Mouse (Mus musculus): ENCODE measurements around the gene Pvalb. TPM values are rescaled to one million over a fixed set of nuclear protein-coding genes. Genes with fewer than 3 reads are reported as not detected.

Pvalb gene
- polyA plus RNA-seq (2015; fragmentation: Nextera tagmentation; extraction: Ambion mirVana) = not detected in 2 replicates

DNA sequence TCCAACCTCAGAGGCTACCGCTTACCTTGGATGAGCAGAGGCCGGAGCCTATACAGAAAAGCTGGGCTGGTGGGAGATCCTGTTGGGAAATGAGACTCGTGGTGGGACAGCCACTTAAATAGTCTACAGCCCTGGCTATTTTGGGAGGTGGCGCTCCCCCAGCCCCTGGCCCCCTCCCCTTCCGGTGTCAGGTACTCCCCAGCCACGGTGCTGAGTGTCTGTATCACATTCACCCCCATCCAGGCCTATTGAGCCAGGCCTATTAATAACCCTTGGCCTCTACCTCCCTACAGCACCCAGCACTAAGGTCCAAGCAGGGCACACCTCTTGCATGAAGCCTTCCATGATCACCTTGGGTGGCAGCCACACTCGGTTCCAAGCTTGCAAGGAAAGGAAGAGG is at the start of gene Pvalb:
Gene Pvalb (minus strand): TSS at position 89 of the 400 bp plus-strand sequence.
- Histone ChIP-seq H3K9ac (ENCODE audit: low read depth, low read length) (no peak within 1 kb of the TSS), H3K4me1 (ENCODE audit: control insufficient read depth, insufficient read depth, low read length) (0 out of 2 replicates have a peak, but pooled peaks cover 2% of the 10 kb centered on the region), H3K27me3 (replicated peaks; ENCODE audit: control insufficient read depth, insufficient read depth, low read length) (peaks cover 35% of the 10 kb centered on the region), H3K4me3 (ENCODE audit: low read length) (no peak within 1 kb of the TSS), H3K4me2 (ENCODE audit: low read depth, low read length) (no peak within 1 kb of the TSS), H3K9me3 (ENCODE audit: control insufficient read depth, low read length) (no peaks in the 10 kb centered on the region), H3K36me3 (ENCODE audit: control insufficient read depth, insufficient read depth, low read length) (no peaks in the 10 kb centered on the region), H3K27ac (ENCODE audit: low read length) (no peak within 1 kb of the TSS)
- ATAC-seq = no peak
- WGBS = 87% methylated on average over 7 of the region's 7 CpGs

DNA sequence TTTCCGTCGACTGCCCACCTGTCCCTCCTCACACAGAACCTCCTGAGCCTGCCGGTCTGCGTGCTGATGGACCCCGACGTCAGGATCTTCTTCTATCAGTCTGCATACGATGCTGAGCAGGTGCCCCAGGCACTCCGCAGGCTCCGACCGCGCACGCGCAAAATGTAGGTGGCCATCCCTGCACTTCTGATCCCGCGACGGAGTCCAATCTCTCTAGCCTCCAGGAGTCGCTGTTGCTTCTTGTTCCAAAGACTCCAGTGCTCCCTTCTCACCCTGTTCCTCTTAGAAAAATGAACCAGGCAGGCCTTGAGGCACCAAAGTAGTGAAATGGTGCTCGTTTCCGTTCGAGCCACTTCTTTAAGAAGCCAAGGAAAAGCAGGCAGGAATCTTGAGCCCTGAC is 48.6 kb upstream of the Pvalb start:
- 21% methylated on average over 20 of the region's 20 CpGs for WGBS
- ATAC-seq = no peak

GRCm38 (mm10) chr15:78248410-78248809 is 42.2 kb upstream of the Pvalb start:
- Histone ChIP-seq H3K36me3 (ENCODE audit: control insufficient read depth, insufficient read depth, low read length) (no peaks in the 10 kb centered on the region), H3K9me3 (ENCODE audit: control insufficient read depth, low read length) (no peaks in the 10 kb centered on the region), H3K27ac (ENCODE audit: low read length) (no peak overlapping the region), H3K27me3 (replicated peaks; ENCODE audit: control insufficient read depth, insufficient read depth, low read length) (no peaks in the 10 kb centered on the region), H3K4me1 (ENCODE audit: control insufficient read depth, insufficient read depth, low read length) (no peaks in the 10 kb centered on the region), H3K4me3 (ENCODE audit: low read length) (no peak overlapping the region), H3K4me2 (ENCODE audit: low read depth, low read length) (no peak overlapping the region), H3K9ac (ENCODE audit: low read depth, low read length) (no peak overlapping the region)
- WGBS = 53% methylated on average over 3 of the region's 3 CpGs
- no peak for ATAC-seq

More for the DNA sequence above, 48.6 kb upstream of the Pvalb start:
- H3K9me3 ChIP-seq (ENCODE audit: control insufficient read depth, low read length) = no peaks in the 10 kb centered on the region
- no peaks in the 10 kb centered on the region for H3K4me1 ChIP-seq (ENCODE audit: control insufficient read depth, insufficient read depth, low read length)
- H3K36me3 ChIP-seq (ENCODE audit: control insufficient read depth, insufficient read depth, low read length) = no peaks in the 10 kb centered on the region
- H3K4me2 ChIP-seq (ENCODE audit: low read depth, low read length) = no peak overlapping the region
- no peak overlapping the region for H3K9ac ChIP-seq (ENCODE audit: low read depth, low read length)
- 0 out of 2 replicates have a peak, but pooled peaks cover 6% of the 10 kb centered on the region for H3K27me3 ChIP-seq (replicated peaks; ENCODE audit: control insufficient read depth, insufficient read depth, low read length)
- H3K27ac ChIP-seq (ENCODE audit: low read length) = no peak overlapping the region
- no peak overlapping the region for H3K4me3 ChIP-seq (ENCODE audit: low read length)

- ATAC-seq = no peak
- Histone ChIP-seq H3K4me2 (ENCODE audit: low read depth, low read length) (no peak overlapping the region), H3K4me1 (ENCODE audit: control insufficient read depth, insufficient read depth, low read length) (no peaks in the 10 kb centered on the region), H3K27me3 (replicated peaks; ENCODE audit: control insufficient read depth, insufficient read depth, low read length) (no peaks in the 10 kb centered on the region), H3K36me3 (ENCODE audit: control insufficient read depth, insufficient read depth, low read length) (no peaks in the 10 kb centered on the region), H3K9me3 (ENCODE audit: control insufficient read depth, low read length) (no peaks in the 10 kb centered on the region), H3K27ac (ENCODE audit: low read length) (no peak overlapping the region), H3K4me3 (ENCODE audit: low read length) (no peak overlapping the region), H3K9ac (ENCODE audit: low read depth, low read length) (no peak overlapping the region)
- WGBS = 67% methylated on average over 2 of the region's 2 CpGs
Observed at GRCm38 (mm10) chr15:78247659-78248058, 41.5 kb upstream of the Pvalb start.

- no peak overlapping the region for H3K9ac ChIP-seq (ENCODE audit: low read depth, low read length)
- no peaks in the 10 kb centered on the region for H3K9me3 ChIP-seq (ENCODE audit: control insufficient read depth, low read length)
- H3K4me2 ChIP-seq (ENCODE audit: low read depth, low read length) = no peak overlapping the region
- no peaks in the 10 kb centered on the region for H3K4me1 ChIP-seq (ENCODE audit: control insufficient read depth, insufficient read depth, low read length)
- no peak overlapping the region for H3K4me3 ChIP-seq (ENCODE audit: low read length)
- no peak for ATAC-seq
- no peaks in the 10 kb centered on the region for H3K36me3 ChIP-seq (ENCODE audit: control insufficient read depth, insufficient read depth, low read length)
- WGBS = 68% methylated on average over 18 of the region's 18 CpGs
- no peaks in the 10 kb centered on the region for H3K27me3 ChIP-seq (replicated peaks; ENCODE audit: control insufficient read depth, insufficient read depth, low read length)
- H3K27ac ChIP-seq (ENCODE audit: low read length) = no peak overlapping the region
Observed at GRCm38 (mm10) chr15:78246143-78247116, 40.2 kb upstream of the Pvalb start.

DNA sequence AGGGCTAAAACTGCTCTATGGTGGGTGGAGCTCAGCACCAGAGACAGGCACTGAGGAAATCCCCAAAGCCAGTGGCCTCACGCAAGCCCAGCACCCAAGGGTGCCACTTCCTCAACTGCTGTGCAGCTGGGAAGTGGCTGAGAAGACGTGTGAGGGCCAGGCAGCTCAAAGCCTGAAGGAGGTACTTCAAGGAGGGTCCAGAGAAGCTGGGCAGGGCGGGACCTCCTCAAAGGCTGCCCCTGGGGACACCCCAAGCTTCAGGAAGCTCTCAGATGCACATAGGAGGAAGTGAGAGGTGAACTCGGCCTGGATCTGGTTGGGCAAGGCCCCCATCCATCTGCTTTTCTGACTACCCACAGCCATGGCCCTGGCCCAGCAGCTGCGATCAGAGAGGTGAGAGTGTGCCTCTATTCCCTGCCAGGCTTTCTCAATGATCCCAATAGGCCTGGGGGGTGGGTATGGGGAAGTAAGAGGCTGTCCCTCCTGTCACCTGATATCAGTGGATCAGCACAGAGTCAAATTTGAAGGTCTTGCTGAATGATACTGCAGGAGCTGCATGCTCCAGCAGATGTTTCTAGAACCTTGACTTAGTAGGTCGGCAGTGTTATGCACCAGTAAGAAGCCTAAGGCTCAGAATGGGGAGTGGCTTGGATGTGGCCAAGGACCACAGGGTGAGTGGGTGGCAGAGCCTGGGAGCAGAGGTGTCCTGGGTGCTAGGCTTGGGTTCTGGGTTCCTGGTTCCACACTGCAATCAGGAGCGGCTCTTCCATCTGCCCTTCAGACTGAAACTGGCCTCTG is 38.7 kb upstream of the Pvalb start, which contains the start of gene Ncf4:
Gene Ncf4 (plus strand): TSS at position 107 of the 798 bp plus-strand sequence.
- Histone ChIP-seq H3K4me2 (ENCODE audit: low read depth, low read length) (no peak within 1 kb of the TSS), H3K27me3 (replicated peaks; ENCODE audit: control insufficient read depth, insufficient read depth, low read length) (no peaks in the 10 kb centered on the region), H3K4me1 (ENCODE audit: control insufficient read depth, insufficient read depth, low read length) (no peaks in the 10 kb centered on the region), H3K9ac (ENCODE audit: low read depth, low read length) (0 out of 2 replicates have a peak within 1 kb of the TSS, but pooled peaks have one; percentile 10), H3K9me3 (ENCODE audit: control insufficient read depth, low read length) (no peaks in the 10 kb centered on the region), H3K27ac (ENCODE audit: low read length) (peak within 1 kb of the TSS; percentile 57), H3K4me3 (ENCODE audit: low read length) (no peak within 1 kb of the TSS), H3K36me3 (ENCODE audit: control insufficient read depth, insufficient read depth, low read length) (no peaks in the 10 kb centered on the region)
- ATAC-seq = no peak
- WGBS = 69% methylated on average over 7 of the region's 7 CpGs

DNA sequence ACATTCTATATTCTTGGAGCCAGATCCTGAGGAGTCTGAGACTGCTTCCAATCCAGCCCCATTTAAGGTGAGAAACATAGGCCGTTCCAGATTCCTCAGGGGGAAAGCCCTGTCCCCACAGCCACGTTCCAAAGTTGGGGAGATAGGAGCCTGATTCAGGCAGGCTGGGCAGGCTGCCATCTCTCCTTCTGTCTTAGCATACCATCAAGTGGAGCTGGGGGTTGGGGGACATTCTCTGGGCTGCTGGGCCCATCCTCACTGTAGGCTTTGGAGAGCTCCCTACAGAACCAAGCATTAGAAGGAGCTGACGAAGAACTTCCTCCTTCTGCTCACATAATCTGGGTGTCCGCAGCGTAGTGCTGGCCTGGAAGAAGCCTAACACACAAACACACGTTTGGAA is 37.6 kb upstream of the Pvalb start:
- Histone ChIP-seq H3K27me3 (replicated peaks; ENCODE audit: control insufficient read depth, insufficient read depth, low read length) (no peaks in the 10 kb centered on the region), H3K4me2 (ENCODE audit: low read depth, low read length) (no peak overlapping the region), H3K27ac (ENCODE audit: low read length) (peak overlapping the region; percentile 57), H3K4me1 (ENCODE audit: control insufficient read depth, insufficient read depth, low read length) (no peaks in the 10 kb centered on the region), H3K9ac (ENCODE audit: low read depth, low read length) (0 out of 2 replicates have a peak overlapping the region, but pooled peaks have one; percentile 10), H3K4me3 (ENCODE audit: low read length) (no peak overlapping the region), H3K9me3 (ENCODE audit: control insufficient read depth, low read length) (no peaks in the 10 kb centered on the region), H3K36me3 (ENCODE audit: control insufficient read depth, insufficient read depth, low read length) (no peaks in the 10 kb centered on the region)
- WGBS = 54% methylated on average over 6 of the region's 6 CpGs
- peak; percentile 42; the same call in 1 of the 2 replicates for ATAC-seq

DNA sequence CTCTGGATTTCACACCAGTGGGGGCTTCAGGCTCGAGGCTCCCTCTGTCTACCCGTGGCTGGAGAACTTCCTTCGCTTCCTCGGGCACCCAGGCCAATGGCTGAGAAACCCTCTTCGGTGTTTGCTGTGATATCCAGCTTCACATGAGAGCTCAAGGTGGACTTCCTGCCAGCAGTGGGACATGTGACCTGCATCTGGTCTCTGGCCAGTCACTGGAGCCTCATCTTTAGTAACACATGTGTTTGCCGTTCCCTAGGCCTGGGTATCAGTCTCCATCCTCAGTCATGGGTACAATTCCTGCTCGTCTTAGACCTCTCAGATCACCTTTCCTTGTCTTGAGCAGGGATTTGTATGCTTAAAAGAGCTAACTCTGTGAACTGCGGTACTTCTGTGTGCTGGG is 36.9 kb upstream of the Pvalb start:
- Histone ChIP-seq H3K36me3 (ENCODE audit: control insufficient read depth, insufficient read depth, low read length) (no peaks in the 10 kb centered on the region), H3K27me3 (replicated peaks; ENCODE audit: control insufficient read depth, insufficient read depth, low read length) (no peaks in the 10 kb centered on the region), H3K4me2 (ENCODE audit: low read depth, low read length) (no peak overlapping the region), H3K4me3 (ENCODE audit: low read length) (no peak overlapping the region), H3K4me1 (ENCODE audit: control insufficient read depth, insufficient read depth, low read length) (no peaks in the 10 kb centered on the region), H3K27ac (ENCODE audit: low read length) (peak overlapping the region; percentile 37; the same call in 1 of the 2 replicates), H3K9me3 (ENCODE audit: control insufficient read depth, low read length) (no peaks in the 10 kb centered on the region), H3K9ac (ENCODE audit: low read depth, low read length) (no peak overlapping the region)
- 79% methylated on average over 8 of the region's 8 CpGs for WGBS
- ATAC-seq = no peak

GRCm38 (mm10) chr15:78241335-78241734 is 35.1 kb upstream of the Pvalb start:
- H3K9me3 ChIP-seq (ENCODE audit: control insufficient read depth, low read length) = no peaks in the 10 kb centered on the region
- H3K27me3 ChIP-seq (replicated peaks; ENCODE audit: control insufficient read depth, insufficient read depth, low read length) = no peaks in the 10 kb centered on the region
- H3K4me1 ChIP-seq (ENCODE audit: control insufficient read depth, insufficient read depth, low read length) = no peaks in the 10 kb centered on the region
- no peaks in the 10 kb centered on the region for H3K36me3 ChIP-seq (ENCODE audit: control insufficient read depth, insufficient read depth, low read length)
- no peak overlapping the region for H3K27ac ChIP-seq (ENCODE audit: low read length)
- H3K4me2 ChIP-seq (ENCODE audit: low read depth, low read length) = no peak overlapping the region
- no peak overlapping the region for H3K4me3 ChIP-seq (ENCODE audit: low read length)
- no peak for ATAC-seq
- WGBS = 46% methylated on average over 11 of the region's 11 CpGs
- no peak overlapping the region for H3K9ac ChIP-seq (ENCODE audit: low read depth, low read length)
